In genomic region chr5:130236302-130236701, GRCm38 (mm10) we compare ENCODE assay signal across 25 mouse cellular contexts.
"Had no signal": no experiment of that assay in that cellular context is flagged by ENCODE, and none has a peak within 500 bp of the region (broad histone marks: within the 10 kb centered on the region; RNA-seq: fewer than 3 reads in every experiment).

No protein-coding gene starts in this region.

- H3K4me2 ChIP-seq: heart, embryonic 12.5 days; hindbrain, embryonic 12.5 days; hindbrain, embryonic 15.5 days; intestine, embryonic 15.5 days; limb, embryonic 12.5 days; liver, embryonic 12.5 days had no signal

- H3K4me1 ChIP-seq: heart, embryonic 10.5 days; heart, embryonic 12.5 days; hindbrain, embryonic 10.5 days; hindbrain, embryonic 12.5 days; hindbrain, embryonic 15.5 days; intestine, embryonic 15.5 days; limb, embryonic 10.5 days; limb, embryonic 12.5 days; liver, embryonic 12.5 days had no signal

- H3K9me3 ChIP-seq: heart, embryonic 10.5 days; heart, embryonic 12.5 days; hindbrain, embryonic 10.5 days; hindbrain, embryonic 12.5 days; hindbrain, embryonic 15.5 days; intestine, embryonic 15.5 days; limb, embryonic 10.5 days; limb, embryonic 12.5 days; liver, embryonic 12.5 days had no signal

- DNase-seq: gastrocnemius, postnatal 14 days; gastrocnemius, postnatal 36 days; heart, adult 18-20 months; heart, postnatal 10 days; heart, postnatal 4 days; kidney, adult 18-20 months; kidney, adult 8-10 months; kidney, postnatal 10 days; kidney, postnatal 25 days; kidney, postnatal 4 days; layer of hippocampus, adult 9-11 months; layer of hippocampus, postnatal 36 days had no signal

- ATAC-seq: hindbrain, postnatal 0 days; intestine, embryonic 15.5 days; intestine, postnatal 0 days; liver, embryonic 12.5 days had no signal

- H3K27me3 ChIP-seq: heart, embryonic 12.5 days; hindbrain, embryonic 12.5 days; hindbrain, embryonic 15.5 days; intestine, embryonic 15.5 days; limb, embryonic 12.5 days; liver, embryonic 12.5 days had no signal

- H3K9ac ChIP-seq: heart, embryonic 12.5 days; hindbrain, embryonic 12.5 days; hindbrain, embryonic 15.5 days; intestine, embryonic 15.5 days; limb, embryonic 12.5 days; liver, embryonic 12.5 days; liver, embryonic 14.5 days had no signal

- H3K27ac ChIP-seq: heart, embryonic 10.5 days; hindbrain, embryonic 10.5 days; hindbrain, embryonic 12.5 days; hindbrain, embryonic 15.5 days; hindbrain, postnatal 0 days; intestine, embryonic 15.5 days; layer of hippocampus, adult 2 months; limb, embryonic 10.5 days; limb, embryonic 12.5 days; liver, embryonic 12.5 days; liver, embryonic 14.5 days had no signal

- H3K4me3 ChIP-seq: heart, embryonic 10.5 days; heart, embryonic 12.5 days; hindbrain, embryonic 10.5 days; hindbrain, embryonic 12.5 days; hindbrain, embryonic 15.5 days; intestine, embryonic 15.5 days; layer of hippocampus, adult 2 months; limb, embryonic 10.5 days; limb, embryonic 12.5 days; liver, embryonic 12.5 days had no signal
